Mouse (Mus musculus): ENCODE measurements around the gene Hcrt.

DNA sequence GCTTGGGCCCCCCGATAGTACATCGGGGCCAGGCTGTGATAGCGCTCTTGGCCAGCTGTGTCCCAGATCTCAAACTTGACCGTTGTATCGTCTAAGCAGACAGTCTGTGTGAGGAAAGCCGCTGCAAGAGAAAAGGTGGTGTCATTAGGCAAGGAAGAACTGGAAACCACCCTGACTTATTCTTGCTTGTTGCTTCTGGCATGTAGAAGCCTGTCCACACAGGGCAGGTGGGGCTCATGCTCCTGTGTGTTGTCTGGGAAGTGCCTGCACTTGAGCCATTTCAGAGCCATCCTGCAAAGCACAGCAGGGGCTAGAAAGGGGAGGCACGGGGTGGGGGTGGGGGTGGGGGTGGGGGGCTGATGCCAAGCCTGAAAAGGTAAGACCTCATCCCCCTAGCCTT lies 44.3 kb downstream of the Hcrt start:
- TF ChIP-seq CTCF (IDR thresholded peaks at IDR 0.05; ENCODE audit: low read depth), result no peak
- no peak for TF ChIP-seq EP300 (IDR thresholded peaks at IDR 0.05; ENCODE audit: low read depth)
